Mouse (Mus musculus) testis, adult 2 months (tissue): ENCODE data around the gene Nfkbiz. TPM values are rescaled to one million over a fixed set of nuclear protein-coding genes. Genes with fewer than 3 reads are reported as not detected.
A peak's percentile ranks its signal among the peaks of the same experiment; 100 is the strongest.
"Not testable (repeated sequence)": the region's sequence is repeated elsewhere in the genome, so short reads cannot be mapped to it uniquely, and the experiment has no call there.

Source experiments
- H3K27ac ChIP-seq: fragments of 200-500 bp; 2 replicates; pipeline ENCODE4 v1.5.1; 2012; ENCODE audit warnings: low read depth, low read length; ENCODE audit not compliant: control insufficient read depth, insufficient read depth
- H3K27me3 ChIP-seq: fragments of 200-500 bp; 2 replicates; pipeline ENCODE4 v1.6.1; 2012; ENCODE audit warnings: mild to moderate bottlenecking, low read length, moderate library complexity; ENCODE audit not compliant: control insufficient read depth, insufficient read depth
- H3K36me3 ChIP-seq: fragments of 200-500 bp; 2 replicates; pipeline ENCODE4 v1.6.1; 2012; ENCODE audit warnings: mild to moderate bottlenecking, low read length; ENCODE audit not compliant: control insufficient read depth, insufficient read depth
- H3K4me1 ChIP-seq: fragments of 200-500 bp; 2 replicates; pipeline ENCODE4 v1.6.1; 2012; ENCODE audit warnings: low read length; ENCODE audit not compliant: control insufficient read depth, insufficient read depth
- H3K4me3 ChIP-seq: fragments of 200-500 bp; 2 replicates; pipeline ENCODE4 v1.5.1; 2012; ENCODE audit warnings: low read depth, mild to moderate bottlenecking, low read length, moderate library complexity, mixed read lengths; ENCODE audit not compliant: control insufficient read depth
- CTCF ChIP-seq: fragments of 200-500 bp; IDR thresholded peaks from 2 replicates; pipeline ENCODE4 v1.5.1; 2012; ENCODE audit warnings: low read depth, mild to moderate bottlenecking, inconsistent platforms, low read length, moderate library complexity; ENCODE audit not compliant: control insufficient read depth, insufficient read depth, insufficient replicate concordance
- POLR2A ChIP-seq: fragments of 200-500 bp; IDR thresholded peaks from 2 replicates; pipeline ENCODE4 v1.6.1; 2012; ENCODE audit warnings: low read depth, mild to moderate bottlenecking, inconsistent platforms, low read length, moderate library complexity; ENCODE audit not compliant: control insufficient read depth
- polyA plus RNA-seq: library from polyadenylated mRNA; depleted of rRNA; stranded (reverse); fragments of >200 nt; gene quantifications from 2 replicates; pipeline ENCODE4 v1.2.3, GENCODE M21; 2012

Nfkbiz gene
- polyA plus RNA-seq, 1 experiment = 4.5 TPM

- Histone ChIP-seq H3K4me3 (no peak overlapping the region), H3K27me3 (no peaks in the 10 kb centered on the region), H3K27ac (no peak overlapping the region), H3K36me3 (no peaks in the 10 kb centered on the region), H3K4me1 (peaks cover 1% of the 10 kb centered on the region)
- no peak for TF ChIP-seq POLR2A
- TF ChIP-seq CTCF = no peak
Measured at GRCm38 (mm10) chr16:55861104-55861503, 22.4 kb upstream of the Nfkbiz start.

GRCm38 (mm10) chr16:55859421-55859820 is 20.7 kb upstream of the Nfkbiz start:
- H3K27me3 ChIP-seq, H3K4me3 ChIP-seq, H3K36me3 ChIP-seq, H3K4me1 ChIP-seq, H3K27ac ChIP-seq: not testable (repeated sequence)

DNA sequence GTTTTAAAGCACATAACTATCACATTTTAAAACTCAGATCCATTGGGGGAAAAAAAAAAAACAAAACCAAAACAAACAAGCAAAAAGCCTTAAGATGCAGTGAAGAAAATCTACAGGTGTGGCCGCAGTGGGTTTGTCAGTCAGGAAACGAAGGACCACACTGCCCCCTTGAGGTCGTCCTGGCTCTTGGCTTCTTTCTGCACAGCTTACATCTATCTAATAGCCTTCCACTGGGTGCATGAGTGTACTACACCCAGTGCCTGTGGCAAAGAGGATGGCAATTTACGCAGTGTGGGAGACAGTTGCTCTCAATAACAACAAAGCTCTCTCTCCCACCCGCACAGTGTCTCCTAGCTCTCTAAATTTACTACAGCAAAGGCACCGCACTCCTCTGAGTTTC is 19.8 kb upstream of the Nfkbiz start:
- H3K4me1 ChIP-seq = no peaks in the 10 kb centered on the region
- H3K27ac ChIP-seq = no peak overlapping the region
- H3K36me3 ChIP-seq = no peaks in the 10 kb centered on the region
- H3K27me3 ChIP-seq = no peaks in the 10 kb centered on the region
- peak; percentile 65; the same call in 1 of the 2 replicates for TF ChIP-seq CTCF
- no peak for TF ChIP-seq POLR2A
- no peak overlapping the region for H3K4me3 ChIP-seq

- H3K4me1 ChIP-seq = peaks cover 4% of the 10 kb centered on the region
- H3K4me3 ChIP-seq = no peak overlapping the region
- TF ChIP-seq POLR2A (no peak), CTCF (no peak)
- no peaks in the 10 kb centered on the region for H3K36me3 ChIP-seq
- H3K27ac ChIP-seq = no peak overlapping the region
- H3K27me3 ChIP-seq = no peaks in the 10 kb centered on the region
Measured at GRCm38 (mm10) chr16:55852943-55853727, 14.4 kb upstream of the Nfkbiz start.

- Histone ChIP-seq H3K36me3 (no peaks in the 10 kb centered on the region), H3K27ac (no peak overlapping the region), H3K4me1 (peaks cover 4% of the 10 kb centered on the region), H3K4me3 (no peak overlapping the region), H3K27me3 (no peaks in the 10 kb centered on the region)
- TF ChIP-seq CTCF (no peak), POLR2A (no peak)
Measured at GRCm38 (mm10) chr16:55852515-55852914, 13.8 kb upstream of the Nfkbiz start.

GRCm38 (mm10) chr16:55850485-55850884 is 11.8 kb upstream of the Nfkbiz start:
- H3K4me1 ChIP-seq = peaks cover 4% of the 10 kb centered on the region
- H3K36me3 ChIP-seq = no peaks in the 10 kb centered on the region
- H3K4me3 ChIP-seq = no peak overlapping the region
- H3K27me3 ChIP-seq = no peaks in the 10 kb centered on the region
- TF ChIP-seq CTCF (no peak), POLR2A (no peak)
- H3K27ac ChIP-seq = no peak overlapping the region

DNA sequence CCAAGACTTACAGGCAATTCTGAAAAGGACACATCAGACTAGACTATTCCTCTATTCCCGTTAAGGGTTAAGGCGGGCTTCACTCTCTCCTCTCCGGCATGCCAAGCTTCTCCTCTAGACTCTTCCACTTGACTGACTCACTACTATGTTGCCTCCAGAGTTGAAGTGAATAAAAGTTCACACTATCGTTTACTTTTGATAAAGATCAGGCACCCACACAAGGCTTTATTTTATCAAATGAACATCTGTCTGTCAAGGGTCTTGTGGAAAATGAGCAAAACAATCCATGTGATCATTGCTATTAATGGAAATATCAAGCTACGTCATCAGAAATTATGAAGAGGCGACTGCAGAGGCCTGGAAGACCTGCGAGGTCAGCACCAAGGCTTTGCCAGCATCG is 9.0 kb upstream of the Nfkbiz start:
- TF ChIP-seq POLR2A = no peak
- TF ChIP-seq CTCF = no peak
- Histone ChIP-seq H3K27me3 (no peaks in the 10 kb centered on the region), H3K27ac (no peak overlapping the region), H3K4me1 (peaks cover 4% of the 10 kb centered on the region), H3K36me3 (no peaks in the 10 kb centered on the region; the same call in 1 of the 2 replicates), H3K4me3 (no peak overlapping the region)
